Mouse (Mus musculus) limb, embryonic 10.5 days (tissue): ENCODE measurements at regions not wholly inside any gene's neighbourhood (a gene's known extent, or its start where the extent isn't known, plus 50 kb on each side); places are given as distances from the start of the nearest gene placed in this dataset.

Source experiments
- DNase-seq: peaks from one replicate; pipeline ENCODE4 v3.0.0-alpha.2; 2017; ENCODE audit warnings: low spot score
- H3K27ac ChIP-seq: fragments of 300-500 bp; sonication (generic); 2 replicates; pipeline ENCODE4 v1.5.1; 2016; ENCODE audit warnings: mild to moderate bottlenecking
- H3K27me3 ChIP-seq: fragments of 300-500 bp; sonication (generic); 2 replicates; pipeline ENCODE4 v1.6.1; 2016; ENCODE audit warnings: low read depth, mild to moderate bottlenecking; ENCODE audit not compliant: poor library complexity, severe bottlenecking
- H3K36me3 ChIP-seq: fragments of 300-500 bp; sonication (generic); 2 replicates; pipeline ENCODE4 v1.6.1; 2016; ENCODE audit warnings: mild to moderate bottlenecking, moderate library complexity
- H3K4me1 ChIP-seq: fragments of 300-500 bp; sonication (generic); 2 replicates; pipeline ENCODE4 v1.6.1; 2016
- H3K4me3 ChIP-seq: fragments of 300-500 bp; sonication (generic); 2 replicates; pipeline ENCODE4 v1.5.1; 2016; ENCODE audit warnings: mild to moderate bottlenecking, moderate library complexity
- H3K9me3 ChIP-seq: fragments of 300-500 bp; sonication (generic); replicated peaks from 2 replicates; pipeline ENCODE4 v1.6.1; 2016; ENCODE audit warnings: mild to moderate bottlenecking
- WGBS: fragments of 180-500 bp; shearing (Covaris S2); methylation state at CpG from one replicate; pipeline ENCODE4 v1.1.7; 2016; 5-methylcytosine and 5-hydroxymethylcytosine counted together

GRCm38 (mm10) chr10:9173509-9173908 lies 287.6 kb upstream of the Sash1 start:
- Histone ChIP-seq H3K9me3 (no peaks in the 10 kb centered on the region), H3K27ac (no peak overlapping the region), H3K4me3 (no peak overlapping the region), H3K4me1 (no peaks in the 10 kb centered on the region), H3K27me3 (no peaks in the 10 kb centered on the region), H3K36me3 (no peaks in the 10 kb centered on the region)
- WGBS = 89% methylated on average over 2 of the region's 2 CpGs
- DNase-seq = no peak

DNA sequence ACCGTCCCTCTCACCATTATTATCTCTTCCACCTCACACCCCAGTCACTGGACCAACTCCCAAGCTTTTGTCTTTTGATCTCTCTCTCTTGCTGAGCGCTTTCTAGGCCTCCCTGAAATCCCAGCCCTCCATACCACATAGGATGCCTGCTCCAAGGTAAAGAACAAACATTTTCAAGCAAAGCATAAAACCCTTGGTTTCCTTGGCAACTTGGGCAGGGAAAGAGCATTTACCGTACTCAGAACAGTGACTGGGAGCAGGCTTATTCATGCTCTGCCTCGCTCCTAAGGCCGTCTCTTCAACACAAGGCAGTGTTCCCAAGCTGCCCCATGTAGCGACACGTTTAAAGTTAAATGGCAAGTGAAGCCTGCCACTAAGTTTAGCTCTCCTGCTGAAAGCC lies 282.9 kb upstream of the Sash1 start:
- 87% methylated on average over 7 of the region's 7 CpGs for WGBS
- Histone ChIP-seq H3K9me3 (no peaks in the 10 kb centered on the region), H3K27ac (no peak overlapping the region), H3K36me3 (no peaks in the 10 kb centered on the region), H3K4me3 (no peak overlapping the region), H3K4me1 (no peaks in the 10 kb centered on the region), H3K27me3 (no peaks in the 10 kb centered on the region)
- no peak for DNase-seq

DNA sequence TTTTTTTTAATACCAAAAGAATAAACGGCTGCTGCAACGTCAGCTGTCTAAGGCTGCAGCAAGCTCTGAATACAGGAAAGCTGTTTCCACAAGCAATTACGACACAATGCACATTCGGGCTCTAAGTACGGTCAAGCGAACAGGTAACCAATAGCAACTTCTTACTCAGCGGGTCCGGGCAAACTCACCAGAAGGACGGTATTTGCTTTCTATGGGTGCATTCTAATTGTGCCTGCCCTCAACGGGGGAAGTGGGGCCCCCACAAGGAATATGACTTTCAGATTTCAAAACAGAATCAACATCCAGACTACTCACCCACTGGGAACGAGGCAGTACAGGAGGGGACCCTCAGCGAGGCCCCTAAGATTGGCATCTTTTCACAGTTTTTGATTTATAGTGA lies 280.1 kb upstream of the Sash1 start:
- no peaks in the 10 kb centered on the region for H3K36me3 ChIP-seq
- H3K4me1 ChIP-seq = no peaks in the 10 kb centered on the region
- no peak overlapping the region for H3K27ac ChIP-seq
- 88% methylated on average over 12 of the region's 12 CpGs for WGBS
- H3K27me3 ChIP-seq = no peaks in the 10 kb centered on the region
- no peak for DNase-seq
- no peak overlapping the region for H3K4me3 ChIP-seq
- no peaks in the 10 kb centered on the region for H3K9me3 ChIP-seq

DNA sequence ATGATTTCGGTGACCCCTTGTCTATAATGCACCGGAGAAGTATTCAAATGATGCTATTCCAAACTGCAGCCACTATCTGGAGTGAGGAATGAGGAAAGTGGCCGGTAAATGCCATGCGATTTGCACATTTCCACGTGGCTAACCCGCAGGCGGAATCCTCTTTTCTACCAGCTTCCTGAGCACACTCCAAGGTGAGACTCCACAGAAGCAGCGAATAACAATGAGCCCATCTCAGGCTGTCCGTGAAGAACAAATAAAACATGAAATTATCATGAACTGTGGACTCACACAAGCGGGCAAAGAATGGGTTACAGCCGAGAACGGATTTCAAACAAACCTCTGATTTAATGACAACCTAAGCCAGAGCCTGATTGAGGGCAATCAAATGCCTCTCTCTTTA lies 279.7 kb upstream of the Sash1 start:
- no peaks in the 10 kb centered on the region for H3K4me1 ChIP-seq
- no peak overlapping the region for H3K4me3 ChIP-seq
- DNase-seq = no peak
- H3K9me3 ChIP-seq = no peaks in the 10 kb centered on the region
- no peaks in the 10 kb centered on the region for H3K36me3 ChIP-seq
- no peaks in the 10 kb centered on the region for H3K27me3 ChIP-seq
- 90% methylated on average over 12 of the region's 12 CpGs for WGBS
- H3K27ac ChIP-seq = no peak overlapping the region

DNA sequence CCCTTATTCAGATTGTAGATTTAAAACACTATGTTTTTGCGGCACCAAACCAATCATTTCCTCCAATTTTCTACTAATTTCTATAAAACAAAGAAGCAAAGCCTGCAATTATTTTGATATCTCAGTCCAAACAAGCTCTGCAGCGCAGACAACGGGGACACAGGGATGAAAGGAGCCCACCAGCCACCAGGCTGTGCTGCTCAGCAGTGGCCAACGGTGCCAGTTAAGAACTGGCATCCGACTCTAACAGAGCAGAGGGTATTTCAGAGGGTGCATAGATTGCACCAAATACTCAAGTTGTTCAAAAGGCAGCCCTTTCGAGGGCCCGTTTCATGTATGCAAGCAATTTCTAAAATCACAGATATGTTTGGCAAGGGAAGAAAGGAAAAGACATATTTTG lies 278.5 kb upstream of the Sash1 start:
- Histone ChIP-seq H3K27ac (no peak overlapping the region), H3K27me3 (no peaks in the 10 kb centered on the region), H3K4me1 (no peaks in the 10 kb centered on the region), H3K36me3 (no peaks in the 10 kb centered on the region), H3K9me3 (no peaks in the 10 kb centered on the region), H3K4me3 (no peak overlapping the region)
- no peak for DNase-seq
- 93% methylated on average over 7 of the region's 7 CpGs for WGBS

DNA sequence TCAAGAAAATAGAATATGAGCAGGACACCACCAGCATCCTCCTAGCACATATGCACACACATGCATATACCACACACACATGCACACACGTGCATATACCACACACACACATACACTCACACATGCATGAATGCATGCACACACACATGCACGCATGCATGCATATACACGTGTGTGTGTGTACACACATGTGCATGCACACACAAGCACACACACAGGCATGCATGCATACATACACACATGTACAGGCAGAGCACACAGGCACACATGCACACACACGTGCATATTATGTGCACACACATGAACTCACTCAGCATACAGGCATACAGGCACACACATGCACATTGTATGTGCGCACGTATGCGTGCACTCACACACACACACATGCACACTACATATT lies 275.7 kb upstream of the Sash1 start:
- DNase-seq = no peak
- Histone ChIP-seq H3K27ac (no peak overlapping the region), H3K36me3 (no peaks in the 10 kb centered on the region), H3K4me3 (no peak overlapping the region), H3K9me3 (no peaks in the 10 kb centered on the region), H3K27me3 (no peaks in the 10 kb centered on the region), H3K4me1 (no peaks in the 10 kb centered on the region)
- WGBS = 94% methylated on average over 7 of the region's 7 CpGs

DNA sequence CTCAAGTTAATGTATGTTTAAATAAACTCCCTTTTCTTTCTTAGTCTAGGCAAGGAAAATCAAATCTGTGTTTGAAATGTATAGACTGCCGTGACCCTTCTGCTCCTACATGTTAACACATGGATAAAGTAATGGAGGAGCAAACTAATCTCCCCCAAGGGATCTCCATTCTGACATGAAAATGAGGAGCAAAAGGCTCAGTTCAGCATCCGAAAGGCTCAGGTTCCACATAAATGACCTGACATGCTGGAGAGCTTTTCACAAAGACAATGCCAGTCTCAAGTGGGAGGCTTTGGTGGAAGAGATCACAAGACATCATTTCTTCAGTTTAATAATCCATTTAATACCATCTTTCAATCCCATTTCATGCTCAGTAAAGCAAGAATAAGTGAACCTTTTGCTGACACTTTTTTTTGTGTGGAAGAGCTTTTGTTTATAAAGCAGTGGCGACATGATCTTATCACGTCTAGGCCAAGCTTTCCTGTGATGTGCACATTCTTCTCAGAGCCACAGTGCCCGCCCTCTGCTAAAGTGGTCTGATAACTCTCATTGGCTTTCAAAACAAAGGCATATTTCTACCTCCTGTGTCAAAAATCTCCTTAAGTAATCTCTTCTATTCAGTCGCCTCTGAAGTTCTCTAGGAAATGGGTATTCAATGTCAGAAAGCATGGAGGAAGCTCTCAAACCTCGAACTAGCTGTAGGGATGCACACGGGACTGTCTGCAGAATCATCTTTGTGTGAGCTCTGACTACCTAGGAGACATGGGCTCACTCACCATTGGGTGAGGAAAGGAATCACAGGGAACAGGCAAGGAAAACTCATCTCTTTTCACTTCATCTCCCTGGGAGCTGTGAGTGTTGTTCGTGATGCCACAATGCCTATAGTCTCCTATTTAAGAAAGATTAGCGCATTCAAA lies 271.7 kb upstream of the Sash1 start:
- 86% methylated on average over 10 of the region's 10 CpGs for WGBS
- DNase-seq = no peak
- H3K4me1 ChIP-seq = no peaks in the 10 kb centered on the region
- H3K36me3 ChIP-seq = no peaks in the 10 kb centered on the region
- H3K9me3 ChIP-seq = no peaks in the 10 kb centered on the region
- H3K27ac ChIP-seq = no peak overlapping the region
- no peaks in the 10 kb centered on the region for H3K27me3 ChIP-seq
- no peak overlapping the region for H3K4me3 ChIP-seq

- Histone ChIP-seq H3K27me3 (no peaks in the 10 kb centered on the region), H3K36me3 (no peaks in the 10 kb centered on the region), H3K27ac (no peak overlapping the region), H3K4me3 (no peak overlapping the region), H3K9me3 (0 out of 2 replicates have a peak, but pooled peaks cover 2% of the 10 kb centered on the region), H3K4me1 (no peaks in the 10 kb centered on the region)
- no peak for DNase-seq
- 80% methylated on average over 2 of the region's 2 CpGs for WGBS
These were observed 250.2 kb upstream of the Sash1 start for GRCm38 (mm10) chr10:9136099-9136498.

DNA sequence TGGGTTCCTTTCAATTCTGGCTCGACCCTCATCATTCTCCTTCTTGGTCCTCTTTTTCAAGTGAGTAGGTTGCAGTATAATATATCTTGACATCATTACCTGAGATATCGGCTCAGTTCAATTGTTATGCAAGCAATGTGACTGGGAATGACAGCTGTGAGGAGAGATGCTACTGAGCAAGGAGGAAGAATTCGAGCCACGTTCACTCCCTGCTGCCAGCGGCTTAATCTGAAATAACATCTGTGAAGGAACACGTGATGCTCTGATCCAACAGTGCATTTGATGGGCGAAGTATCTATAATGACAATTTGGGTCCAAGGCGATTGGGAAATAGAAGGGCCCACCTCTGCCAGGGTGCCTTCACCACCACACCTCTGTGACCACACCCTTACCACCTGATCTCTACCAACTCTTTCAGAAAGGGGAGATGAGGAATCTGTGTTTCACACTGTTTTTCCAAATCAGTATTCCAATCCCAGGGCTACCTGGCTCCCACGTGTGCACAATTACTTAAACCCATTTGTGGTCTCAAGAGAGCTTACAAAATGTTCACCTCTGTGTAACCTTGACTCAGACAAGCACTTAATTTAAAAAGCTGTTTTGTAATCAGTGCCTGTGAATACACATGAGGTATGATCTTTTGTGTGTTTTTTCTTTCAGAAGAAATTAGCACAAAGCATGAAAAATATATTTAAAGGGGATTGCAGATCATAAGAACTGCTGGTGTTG lies 248.6 kb upstream of the Sash1 start:
- DNase-seq = no peak
- 0 out of 2 replicates have a peak, but pooled peaks cover 2% of the 10 kb centered on the region for H3K9me3 ChIP-seq
- H3K4me1 ChIP-seq = no peaks in the 10 kb centered on the region
- no peak overlapping the region for H3K27ac ChIP-seq
- no peaks in the 10 kb centered on the region for H3K27me3 ChIP-seq
- H3K36me3 ChIP-seq = no peaks in the 10 kb centered on the region
- 80% methylated on average over 9 of the region's 9 CpGs for WGBS
- H3K4me3 ChIP-seq = no peak overlapping the region

DNA sequence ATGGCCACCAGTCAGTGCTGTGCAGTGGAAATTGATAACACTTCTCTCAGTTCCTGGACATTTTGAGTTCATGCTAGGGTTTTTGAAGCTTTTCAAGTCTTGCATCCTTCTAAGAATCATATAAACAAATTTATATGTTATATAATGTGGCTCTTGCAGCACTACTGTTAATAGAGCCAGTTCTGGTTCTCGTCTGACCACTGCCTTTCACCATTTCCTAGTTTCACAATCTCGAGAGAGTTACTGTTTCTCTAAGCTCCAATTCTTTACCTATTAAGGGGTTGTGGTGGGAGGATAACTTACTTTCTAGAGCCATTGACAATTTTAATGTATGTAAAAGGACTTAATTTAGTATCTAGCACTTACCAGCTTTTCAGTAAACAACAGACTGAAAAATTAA lies 244.2 kb upstream of the Sash1 start:
- no peaks in the 10 kb centered on the region for H3K36me3 ChIP-seq
- WGBS = 82% methylated on average over 2 of the region's 2 CpGs
- no peaks in the 10 kb centered on the region for H3K27me3 ChIP-seq
- no peaks in the 10 kb centered on the region for H3K9me3 ChIP-seq
- DNase-seq = no peak
- H3K4me1 ChIP-seq = no peaks in the 10 kb centered on the region
- H3K27ac ChIP-seq = no peak overlapping the region
- H3K4me3 ChIP-seq = no peak overlapping the region

GRCm38 (mm10) chr10:9119249-9119648 lies 233.4 kb upstream of the Sash1 start:
- no peak overlapping the region for H3K4me3 ChIP-seq
- no peaks in the 10 kb centered on the region for H3K27me3 ChIP-seq
- whole genome bisulfite sequencing = 19% methylated on average over 4 of the region's 4 CpGs
- peaks cover 18% of the 10 kb centered on the region for H3K4me1 ChIP-seq
- no peaks in the 10 kb centered on the region for H3K9me3 ChIP-seq
- peak; percentile 33 for DNase-seq
- no peaks in the 10 kb centered on the region for H3K36me3 ChIP-seq
- H3K27ac ChIP-seq = no peak overlapping the region

DNA sequence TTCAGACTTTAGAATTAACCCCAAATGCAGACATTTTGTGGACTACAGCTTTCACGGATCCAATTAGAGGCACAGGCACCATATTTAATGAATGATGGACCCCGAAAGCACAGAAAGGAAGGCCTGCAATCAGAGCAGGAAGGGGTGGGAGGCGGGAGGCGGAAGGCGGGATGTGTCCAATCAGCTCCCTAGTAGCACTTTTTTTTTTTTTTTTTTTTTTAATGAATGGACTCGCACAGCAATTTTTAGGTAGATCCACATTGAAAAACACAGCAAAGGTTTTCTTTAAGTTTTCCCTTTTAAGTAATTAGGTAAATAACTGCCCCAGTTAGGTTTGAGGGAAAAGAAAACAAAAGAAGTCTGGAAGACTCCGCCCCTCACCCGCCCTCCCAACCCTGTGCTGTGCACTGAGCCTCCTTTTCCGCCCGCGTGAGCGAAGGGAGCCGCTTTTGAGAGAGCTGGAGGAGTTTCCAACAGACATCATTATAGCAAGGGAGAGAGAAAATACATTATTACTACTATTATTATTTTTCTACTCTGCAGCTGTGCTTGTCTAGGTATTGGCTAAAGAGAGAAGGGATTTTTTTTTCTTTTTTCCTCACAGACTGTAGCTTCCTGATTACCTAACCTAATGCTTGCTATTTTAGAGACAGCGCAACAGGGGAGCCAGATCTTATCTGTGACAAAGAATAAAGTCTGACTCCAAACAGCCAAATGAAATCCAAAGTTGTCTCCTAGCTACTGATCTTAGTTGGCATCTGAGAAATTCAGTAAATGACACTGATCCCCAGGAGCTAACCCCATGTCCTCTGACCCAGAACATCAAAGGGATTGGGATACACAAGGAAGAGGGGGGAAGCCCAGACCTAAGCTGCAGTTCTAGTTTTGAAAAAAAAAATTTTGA lies 232.0 kb upstream of the Sash1 start:
- WGBS = 40% methylated on average over 14 of the region's 14 CpGs
- H3K27me3 ChIP-seq = no peaks in the 10 kb centered on the region
- DNase-seq = peak; percentile 37
- no peaks in the 10 kb centered on the region for H3K36me3 ChIP-seq
- peak overlapping the region; percentile 27; the same call in 1 of the 2 replicates for H3K27ac ChIP-seq
- H3K9me3 ChIP-seq = no peaks in the 10 kb centered on the region
- peak overlapping the region; percentile 31 for H3K4me3 ChIP-seq
- H3K4me1 ChIP-seq = peaks cover 18% of the 10 kb centered on the region
